Mouse (Mus musculus) embryo, embryonic 10 days (tissue): ENCODE measurements around the gene C2cd2l.
"Not testable (repeated sequence)": the region's sequence is repeated elsewhere in the genome, so short reads cannot be mapped to it uniquely, and the experiment has no call there.

Source experiments
- DNase-seq: peaks from one replicate; pipeline ENCODE4 v3.0.0-alpha.2; 2015; ENCODE audit warnings: low spot score

C2cd2l gene

GRCm38 (mm10) chr9:44336093-44336406 is 16.0 kb upstream of the C2cd2l start:
- peak; percentile 20 for DNase-seq

GRCm38 (mm10) chr9:44335331-44336092 is 15.4 kb upstream of the C2cd2l start:
- peak; percentile 62 for DNase-seq

- peak; percentile 98 for DNase-seq
These were observed 14.6 kb upstream of the C2cd2l start, which contains the start of gene H2afx for GRCm38 (mm10) chr9:44334396-44335330. Gene H2afx, plus strand, starts transcription at chr9:44334694.

GRCm38 (mm10) chr9:44332918-44333638 is 13.0 kb upstream of the C2cd2l start:
- no peak for DNase-seq

- DNase-seq: no peak
These were observed 10.7 kb upstream of the C2cd2l start for GRCm38 (mm10) chr9:44330736-44331135.

- DNase-seq: no peak
These were observed 7.8 kb upstream of the C2cd2l start for GRCm38 (mm10) chr9:44327926-44328325.

GRCm38 (mm10) chr9:44327064-44327711 is 7.1 kb upstream of the C2cd2l start:
- DNase-seq: peak; percentile 78

- peak; percentile 93 for DNase-seq
These were observed 6.4 kb upstream of the C2cd2l start for GRCm38 (mm10) chr9:44326371-44327063.

- DNase-seq: no peak
These were observed 5.8 kb upstream of the C2cd2l start, which contains the start of gene Dpagt1 for GRCm38 (mm10) chr9:44325768-44326370. Gene Dpagt1, plus strand, starts transcription at chr9:44326019.

- not testable (repeated sequence) for DNase-seq
These were observed 5.1 kb upstream of the C2cd2l start for GRCm38 (mm10) chr9:44325032-44325767.

- DNase-seq: no peak
These were observed 4.1 kb upstream of the C2cd2l start for GRCm38 (mm10) chr9:44324147-44324546.

- not testable (repeated sequence) for DNase-seq
These were observed 3.6 kb upstream of the C2cd2l start for GRCm38 (mm10) chr9:44323656-44324055.

- no peak for DNase-seq
These were observed 681 bp upstream of the C2cd2l start for GRCm38 (mm10) chr9:44320799-44321133.

GRCm38 (mm10) chr9:44319105-44319886 is 789 bp downstream of the C2cd2l start:
- DNase-seq: peak; percentile 33

- DNase-seq: no peak
These were observed 1.3 kb downstream of the C2cd2l start for GRCm38 (mm10) chr9:44318826-44319095.

GRCm38 (mm10) chr9:44318076-44318825 is 1.8 kb downstream of the C2cd2l start:
- no peak for DNase-seq

- no peak for DNase-seq
These were observed 2.6 kb downstream of the C2cd2l start for GRCm38 (mm10) chr9:44317452-44317851.

GRCm38 (mm10) chr9:44314910-44315309 is 5.2 kb downstream of the C2cd2l start:
- DNase-seq: no peak

GRCm38 (mm10) chr9:44314257-44314547 is 5.9 kb downstream of the C2cd2l start:
- DNase-seq: no peak
